Mouse (Mus musculus): Measurements from ENCODE around the gene Efcab10.

The Efcab10 gene

GRCm38 (mm10) chr12:33394804-33395623 lies at the start of gene Efcab10:
Gene Efcab10, plus strand, starts transcription at chr12:33394854.
- DNase-seq (ENCODE audit: low spot score in 2 of 2) = peak; percentile 39 to 47

GRCm38 (mm10) chr12:33344970-33345772 lies 49.5 kb upstream of the Efcab10 start:
- no peak for DNase-seq (ENCODE audit: low spot score in 2 of 2)

GRCm38 (mm10) chr12:33345773-33346435 lies 48.8 kb upstream of the Efcab10 start:
- no peak for DNase-seq (ENCODE audit: low spot score in 2 of 2)

GRCm38 (mm10) chr12:33352671-33353070 lies 42.0 kb upstream of the Efcab10 start:
- no peak for DNase-seq (ENCODE audit: low spot score in 2 of 2)

- no peak for DNase-seq (ENCODE audit: low spot score in 2 of 2)
Measured at GRCm38 (mm10) chr12:33358345-33358744, 36.3 kb upstream of the Efcab10 start.

- DNase-seq (ENCODE audit: low spot score in 2 of 2) = no peak
Measured at GRCm38 (mm10) chr12:33359209-33359608, 35.4 kb upstream of the Efcab10 start.

- DNase-seq (ENCODE audit: low spot score in 2 of 2) = no peak
Measured at GRCm38 (mm10) chr12:33359878-33360482, 34.7 kb upstream of the Efcab10 start.

- peak in 1 of 2 experiments; percentile 69 for DNase-seq (ENCODE audit: low spot score in 2 of 2)
Measured at GRCm38 (mm10) chr12:33360729-33361128, 33.9 kb upstream of the Efcab10 start.

GRCm38 (mm10) chr12:33364511-33364910 lies 30.1 kb upstream of the Efcab10 start:
- DNase-seq (ENCODE audit: low spot score in 2 of 2) = no peak

GRCm38 (mm10) chr12:33365133-33365532 lies 29.5 kb upstream of the Efcab10 start:
- DNase-seq (ENCODE audit: low spot score in 2 of 2) = no peak

GRCm38 (mm10) chr12:33369555-33369954 lies 25.1 kb upstream of the Efcab10 start:
- DNase-seq (ENCODE audit: low spot score in 2 of 2) = no peak

- DNase-seq (ENCODE audit: low spot score in 2 of 2) = peak; percentile 44 to 64
Measured at GRCm38 (mm10) chr12:33379624-33380445, 14.8 kb upstream of the Efcab10 start.

- peak in 1 of 2 experiments; percentile 60 for DNase-seq (ENCODE audit: low spot score in 2 of 2)
Measured at GRCm38 (mm10) chr12:33388842-33389241, 5.8 kb upstream of the Efcab10 start.

- DNase-seq (ENCODE audit: low spot score in 2 of 2) = no peak
Measured at GRCm38 (mm10) chr12:33390844-33391560, 3.7 kb upstream of the Efcab10 start.

- no peak for DNase-seq (ENCODE audit: low spot score in 2 of 2)
Measured at GRCm38 (mm10) chr12:33403265-33403693, 8.6 kb downstream of the Efcab10 start.

GRCm38 (mm10) chr12:33404996-33405395 lies 10.3 kb downstream of the Efcab10 start:
- DNase-seq (ENCODE audit: low spot score in 2 of 2) = no peak

GRCm38 (mm10) chr12:33405398-33406026 lies 10.9 kb downstream of the Efcab10 start:
- DNase-seq (ENCODE audit: low spot score in 2 of 2) = no peak

GRCm38 (mm10) chr12:33411580-33412151 lies 17.0 kb downstream of the Efcab10 start:
- DNase-seq (ENCODE audit: low spot score in 2 of 2) = no peak

GRCm38 (mm10) chr12:33424329-33424728 lies 29.7 kb downstream of the Efcab10 start:
- peak in 1 of 2 experiments; percentile 62 for DNase-seq (ENCODE audit: low spot score in 2 of 2)
